Mouse (Mus musculus) forebrain, embryonic 16.5 days (tissue): Measurements from ENCODE around the gene Map1b. TPM values are rescaled to one million over a fixed set of nuclear protein-coding genes. Genes with fewer than 3 reads are reported as not detected.

Experiments used
- ATAC-seq: fragments of 200-750 bp; cut with Nextera tagmentation; 2 replicates; pipeline ENCODE4 v1.8.0; 2017; ENCODE audit warnings: mild to moderate bottlenecking, moderate library complexity
- H3K27ac ChIP-seq: fragments of 300-500 bp; sonication (generic); 2 replicates; pipeline ENCODE4 v1.5.1; 2014; ENCODE audit warnings: low read length, control low read depth
- H3K27me3 ChIP-seq: fragments of 300-500 bp; sonication (generic); replicated peaks from 2 replicates; pipeline ENCODE4 v1.6.1; 2014; ENCODE audit warnings: low read length; ENCODE audit not compliant: control insufficient read depth, insufficient read depth
- H3K36me3 ChIP-seq: fragments of 300-500 bp; sonication (generic); 2 replicates; pipeline ENCODE4 v1.6.1; 2014; ENCODE audit not compliant: control insufficient read depth, insufficient read depth
- H3K4me1 ChIP-seq: fragments of 300-500 bp; sonication (generic); replicated peaks from 2 replicates; pipeline ENCODE4 v1.6.1; 2014; ENCODE audit warnings: low read length; ENCODE audit not compliant: control insufficient read depth, insufficient read depth
- H3K4me2 ChIP-seq: fragments of 300-500 bp; sonication (generic); 2 replicates; pipeline ENCODE4 v1.6.1; 2014; ENCODE audit warnings: mild to moderate bottlenecking, low read length, control low read depth
- H3K4me3 ChIP-seq: fragments of 300-500 bp; sonication (generic); replicated peaks from 2 replicates; pipeline ENCODE4 v1.5.1; 2014; ENCODE audit warnings: mild to moderate bottlenecking, low read length, control low read depth
- H3K9ac ChIP-seq: fragments of 300-500 bp; sonication (generic); replicated peaks from 2 replicates; pipeline ENCODE4 v1.6.1; 2014; ENCODE audit warnings: low read depth, low read length, control low read depth
- H3K9me3 ChIP-seq: fragments of 300-500 bp; sonication (generic); 2 replicates; pipeline ENCODE4 v1.6.1; 2016; ENCODE audit warnings: low read length; ENCODE audit not compliant: control insufficient read depth
- WGBS: fragments of 180-500 bp; shearing (Covaris S2); extraction: QIAGEN DNeasy Blood & Tissue Kit; methylation state at CpG from one replicate; pipeline ENCODE4 v1.1.7; 2014; 5-methylcytosine and 5-hydroxymethylcytosine counted together
- polyA plus RNA-seq: library from polyadenylated mRNA; unstranded; fragments of >200 nt; fragmentation: Nextera tagmentation; extraction: Ambion mirVana; gene quantifications from 2 replicates; pipeline ENCODE4 v1.2.1, GENCODE M21; 2015

Map1b gene
- polyA plus RNA-seq, 1 experiment from 2014 or later, result 2,055 TPM

DNA sequence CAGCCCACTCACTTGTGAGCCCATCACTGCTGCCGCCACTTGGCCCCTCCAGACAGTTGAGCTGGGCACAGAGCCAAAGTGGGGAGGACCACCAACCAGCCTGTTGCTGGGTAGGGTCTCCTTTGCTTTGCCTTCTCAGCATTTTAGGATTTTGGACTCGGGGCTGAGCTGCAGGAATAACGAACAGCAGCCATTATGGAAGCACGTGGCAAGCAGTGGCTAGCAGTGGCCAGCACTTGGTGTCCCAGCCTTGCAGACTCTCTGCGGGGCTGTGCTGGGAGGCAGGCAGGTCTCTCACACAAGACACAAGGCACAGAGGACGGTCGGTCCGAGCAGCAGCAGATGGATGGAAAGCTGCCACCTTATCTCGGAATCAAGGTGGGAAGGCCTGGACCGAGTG lies 31.4 kb downstream of the Map1b start:
- Histone ChIP-seq H3K36me3 (no peaks in the 10 kb centered on the region; the same call in 1 of the 2 replicates), H3K27me3 (no peaks in the 10 kb centered on the region), H3K4me2 (no peak overlapping the region), H3K27ac (no peak overlapping the region), H3K4me3 (no peak overlapping the region), H3K4me1 (peaks cover 39% of the 10 kb centered on the region), H3K9me3 (no peaks in the 10 kb centered on the region), H3K9ac (no peak overlapping the region)
- 44% methylated on average over 10 of the region's 10 CpGs for WGBS
- ATAC-seq, result 0 out of 2 replicates have a peak, but pooled peaks have one; percentile 19

DNA sequence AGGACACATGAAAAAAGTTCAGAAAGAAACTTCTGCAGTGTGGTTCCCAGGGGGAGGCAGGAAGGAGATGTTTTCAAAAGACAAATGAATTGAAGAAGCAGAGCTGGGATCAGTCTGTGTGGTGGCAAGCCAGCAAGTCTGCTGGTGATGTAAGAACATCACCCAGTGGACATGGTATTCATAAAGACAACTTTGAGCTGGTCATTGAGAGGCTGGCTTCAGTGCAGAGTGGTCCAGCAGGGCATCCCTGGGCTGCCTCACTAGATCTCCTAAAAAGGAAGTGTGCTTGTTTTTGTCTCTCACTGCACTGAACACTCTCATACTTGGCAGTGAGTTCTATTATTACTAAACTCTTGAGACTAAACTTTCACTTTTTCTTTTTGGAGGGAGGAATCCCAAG lies 32.9 kb downstream of the Map1b start:
- H3K27me3 ChIP-seq, result no peaks in the 10 kb centered on the region
- H3K9ac ChIP-seq, result no peak overlapping the region
- H3K4me1 ChIP-seq, result peaks cover 39% of the 10 kb centered on the region
- no peak for ATAC-seq
- no peak overlapping the region for H3K4me2 ChIP-seq
- peaks cover 3% of the 10 kb centered on the region for H3K36me3 ChIP-seq
- H3K9me3 ChIP-seq, result no peaks in the 10 kb centered on the region
- no peak overlapping the region for H3K4me3 ChIP-seq
- H3K27ac ChIP-seq, result no peak overlapping the region

DNA sequence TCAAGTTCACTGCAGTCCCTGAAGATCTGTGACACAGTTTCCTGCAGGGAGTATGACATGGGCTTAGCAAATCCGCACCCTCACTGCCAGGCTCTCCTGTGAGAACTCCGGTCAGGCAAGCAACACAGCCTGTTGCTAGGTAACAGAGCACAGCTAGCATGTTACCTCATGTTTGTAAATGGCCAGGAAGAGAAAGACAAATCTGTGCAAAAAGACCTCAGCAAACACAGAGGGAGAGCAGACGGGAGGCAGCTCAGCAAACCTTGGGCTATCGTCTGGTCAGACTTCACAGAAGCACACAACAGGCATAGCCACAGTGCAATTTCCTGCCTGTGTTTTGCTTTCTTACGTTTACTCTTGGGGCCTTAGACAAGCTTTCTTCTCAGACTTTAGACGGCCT lies 40.9 kb downstream of the Map1b start:
- Histone ChIP-seq H3K9ac (no peak overlapping the region), H3K27me3 (no peaks in the 10 kb centered on the region), H3K4me3 (no peak overlapping the region), H3K4me1 (peaks cover 32% of the 10 kb centered on the region), H3K27ac (peak overlapping the region; percentile 29; the same call in 1 of the 2 replicates), H3K36me3 (peaks cover 5% of the 10 kb centered on the region), H3K4me2 (0 out of 2 replicates have a peak overlapping the region, but pooled peaks have one; percentile 5), H3K9me3 (no peaks in the 10 kb centered on the region)
- WGBS, result 3% methylated on average over 6 of the region's 6 CpGs
- peak; percentile 72 for ATAC-seq

DNA sequence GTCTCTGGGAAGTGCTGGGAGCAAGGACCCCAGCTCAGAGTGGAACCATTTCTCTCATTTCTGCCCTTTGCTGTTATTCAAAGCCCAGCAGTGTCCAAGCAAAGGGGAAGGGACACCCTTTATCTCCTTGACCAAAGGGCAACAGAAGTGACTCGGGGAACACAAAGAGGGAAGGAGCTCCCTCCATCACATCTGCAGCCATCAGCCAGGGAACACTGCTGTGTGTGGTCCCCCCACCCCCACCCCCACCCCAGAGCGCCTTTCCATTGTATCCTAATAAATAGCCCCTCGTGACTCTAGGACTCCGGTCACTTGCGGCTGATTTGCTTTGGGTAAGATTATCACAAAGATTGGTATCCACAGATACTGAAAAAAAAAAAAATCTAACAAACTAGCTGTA lies 41.3 kb downstream of the Map1b start:
- Histone ChIP-seq H3K4me1 (peaks cover 37% of the 10 kb centered on the region), H3K27me3 (no peaks in the 10 kb centered on the region), H3K4me2 (no peak overlapping the region), H3K9ac (no peak overlapping the region), H3K9me3 (no peaks in the 10 kb centered on the region), H3K36me3 (peaks cover 5% of the 10 kb centered on the region), H3K27ac (no peak overlapping the region), H3K4me3 (no peak overlapping the region)
- no peak for ATAC-seq
- WGBS, result 3% methylated on average over 5 of the region's 5 CpGs

DNA sequence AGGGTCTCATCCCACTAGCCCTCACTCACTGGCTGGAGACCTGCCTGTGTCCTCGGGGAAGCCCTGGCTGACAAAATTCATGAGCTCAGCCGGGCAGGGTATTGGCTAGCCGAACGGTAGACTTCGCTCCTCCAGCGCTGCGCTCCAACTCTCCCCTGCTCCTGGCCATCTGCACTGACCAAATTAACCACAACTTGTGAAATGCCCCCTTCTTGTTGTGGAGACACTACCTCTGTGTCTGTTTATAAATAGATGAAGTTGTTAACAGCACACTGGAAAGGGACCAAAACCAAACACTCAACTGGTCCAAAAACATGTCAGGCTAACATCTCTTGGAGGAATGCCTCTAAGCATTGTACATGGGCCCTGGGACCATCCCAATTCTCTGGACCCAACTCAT lies 42.2 kb downstream of the Map1b start:
- peaks cover 2% of the 10 kb centered on the region for H3K36me3 ChIP-seq
- H3K27ac ChIP-seq, result no peak overlapping the region; the same call in 1 of the 2 replicates
- H3K27me3 ChIP-seq, result no peaks in the 10 kb centered on the region
- H3K4me2 ChIP-seq, result no peak overlapping the region
- no peak overlapping the region for H3K9ac ChIP-seq
- ATAC-seq, result peak; percentile 61
- no peaks in the 10 kb centered on the region for H3K9me3 ChIP-seq
- peaks cover 38% of the 10 kb centered on the region for H3K4me1 ChIP-seq
- 50% methylated on average over 7 of the region's 7 CpGs for WGBS
- H3K4me3 ChIP-seq, result no peak overlapping the region

DNA sequence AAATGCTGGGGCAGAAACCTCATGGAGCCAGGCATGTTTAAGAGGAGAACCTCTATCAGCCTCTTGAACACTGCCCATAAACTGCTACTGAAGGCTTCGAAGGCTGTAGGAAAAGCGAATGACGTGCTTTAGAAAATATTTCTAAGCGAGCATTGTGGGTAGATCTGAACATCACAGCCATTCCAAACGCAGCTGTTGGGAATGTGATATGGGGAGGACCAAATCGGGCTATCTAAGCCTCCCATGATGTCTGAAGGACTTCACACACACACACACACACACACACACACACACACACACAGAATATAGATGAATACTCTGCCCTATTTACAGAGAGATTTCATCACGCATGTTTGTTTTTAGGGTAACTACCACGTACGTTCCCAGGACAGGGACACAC lies 44.3 kb downstream of the Map1b start:
- Histone ChIP-seq H3K4me3 (no peak overlapping the region), H3K27me3 (no peaks in the 10 kb centered on the region), H3K9ac (no peak overlapping the region), H3K4me2 (no peak overlapping the region), H3K4me1 (peaks cover 49% of the 10 kb centered on the region), H3K27ac (no peak overlapping the region), H3K9me3 (no peaks in the 10 kb centered on the region), H3K36me3 (peaks cover 2% of the 10 kb centered on the region; the same call in 1 of the 2 replicates)
- ATAC-seq, result no peak
- WGBS, result 89% methylated on average over 9 of the region's 9 CpGs

DNA sequence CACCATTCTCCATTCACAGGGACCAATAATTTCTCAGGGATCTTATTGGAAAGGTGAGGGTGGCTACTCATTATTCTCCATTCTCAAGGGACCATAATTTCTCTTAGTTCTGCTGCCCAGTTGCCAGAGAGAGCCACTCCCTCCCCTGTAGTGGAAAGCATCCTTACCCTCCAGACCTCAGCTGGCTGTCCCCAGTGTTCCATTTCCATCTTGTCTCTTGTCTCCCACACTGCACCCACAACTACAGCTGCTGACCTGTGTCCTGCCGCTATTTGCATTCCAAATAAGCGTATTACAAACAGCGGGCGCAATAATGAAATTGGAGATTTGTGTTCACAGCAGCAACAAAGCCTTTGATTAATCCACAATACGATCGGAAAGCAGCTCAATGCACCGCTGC lies 46.3 kb downstream of the Map1b start:
- no peak overlapping the region for H3K4me2 ChIP-seq
- no peak overlapping the region for H3K27ac ChIP-seq
- WGBS, result 36% methylated on average over 7 of the region's 7 CpGs
- no peak overlapping the region for H3K9ac ChIP-seq
- no peak for ATAC-seq
- H3K9me3 ChIP-seq, result no peaks in the 10 kb centered on the region
- H3K4me3 ChIP-seq, result no peak overlapping the region
- peaks cover 2% of the 10 kb centered on the region; the same call in 1 of the 2 replicates for H3K36me3 ChIP-seq
- no peaks in the 10 kb centered on the region for H3K27me3 ChIP-seq
- H3K4me1 ChIP-seq, result peaks cover 38% of the 10 kb centered on the region

DNA sequence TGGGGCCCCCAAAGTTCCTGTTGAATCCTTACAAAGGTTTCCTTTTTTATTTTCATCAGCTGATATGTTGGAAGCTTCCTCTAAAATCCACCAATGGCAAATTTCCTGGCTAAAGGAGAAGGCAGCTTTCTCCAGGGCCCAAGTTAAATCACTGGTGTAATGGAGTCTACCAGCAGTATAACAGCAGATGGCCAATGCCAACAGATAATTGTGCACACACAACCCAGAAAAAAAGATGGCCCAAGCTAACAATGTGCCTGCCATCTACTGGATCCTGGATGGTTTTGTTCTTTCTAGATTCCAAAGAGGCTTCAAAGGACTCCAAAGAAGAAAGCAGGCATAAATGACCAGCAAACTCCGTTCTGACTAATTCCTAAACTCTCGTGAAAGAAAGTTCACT lies 48.1 kb downstream of the Map1b start:
- no peak overlapping the region for H3K9ac ChIP-seq
- no peak overlapping the region for H3K4me3 ChIP-seq
- no peaks in the 10 kb centered on the region for H3K27me3 ChIP-seq
- ATAC-seq, result no peak
- H3K4me2 ChIP-seq, result no peak overlapping the region
- WGBS, result 50% methylated on average over 2 of the region's 2 CpGs
- no peaks in the 10 kb centered on the region for H3K9me3 ChIP-seq
- H3K27ac ChIP-seq, result no peak overlapping the region
- H3K36me3 ChIP-seq, result peaks cover 2% of the 10 kb centered on the region; the same call in 1 of the 2 replicates
- H3K4me1 ChIP-seq, result peaks cover 29% of the 10 kb centered on the region

DNA sequence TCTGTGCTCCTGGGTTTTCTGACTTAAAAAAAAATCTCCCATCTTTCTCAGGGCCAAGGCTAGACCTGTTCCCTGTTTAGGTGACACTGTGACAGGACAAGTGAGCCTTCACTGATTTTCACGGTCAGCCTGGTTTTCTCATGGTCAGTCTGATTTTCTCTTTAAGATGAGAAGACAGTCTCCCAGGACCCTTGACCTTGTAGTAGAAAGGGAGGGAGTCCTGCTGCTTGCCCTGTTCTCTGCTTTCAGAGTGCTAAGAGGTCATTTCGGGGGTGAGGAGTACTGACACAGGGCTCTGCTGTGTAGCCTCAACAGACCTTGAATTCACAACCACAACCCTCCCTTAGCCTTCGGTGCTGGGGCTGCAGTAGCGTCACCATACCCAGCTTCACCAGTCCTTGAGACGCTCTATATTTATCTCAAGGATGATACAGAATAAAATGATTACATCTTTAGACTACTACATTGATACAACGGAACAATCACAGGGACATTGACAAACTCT lies 49.5 kb downstream of the Map1b start:
- Histone ChIP-seq H3K27me3 (no peaks in the 10 kb centered on the region), H3K36me3 (peaks cover 6% of the 10 kb centered on the region), H3K4me3 (no peak overlapping the region), H3K4me2 (no peak overlapping the region), H3K27ac (no peak overlapping the region), H3K4me1 (peaks cover 29% of the 10 kb centered on the region), H3K9ac (no peak overlapping the region), H3K9me3 (no peaks in the 10 kb centered on the region)
- ATAC-seq, result no peak
- WGBS, result 80% methylated on average over 6 of the region's 6 CpGs

DNA sequence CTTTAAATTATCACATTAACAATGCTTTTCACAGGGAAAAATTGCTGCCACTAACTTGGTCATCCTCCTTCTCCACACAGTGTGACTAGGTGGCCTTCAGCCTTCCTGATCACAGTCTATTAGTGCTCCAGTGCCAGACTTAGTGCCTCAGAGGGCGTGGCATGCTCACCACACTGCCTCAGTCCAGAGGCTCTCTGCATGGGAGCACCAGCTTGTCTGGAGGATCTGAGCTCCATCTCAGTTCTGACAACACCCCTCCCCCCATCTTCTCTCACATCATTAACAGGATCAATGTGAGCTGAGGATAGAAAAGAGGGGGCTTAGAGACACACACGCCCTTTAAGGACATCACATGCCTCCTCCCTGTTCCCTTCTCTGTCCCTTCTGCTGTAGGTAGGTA lies 50.3 kb downstream of the Map1b start:
- no peak overlapping the region for H3K4me3 ChIP-seq
- no peaks in the 10 kb centered on the region for H3K9me3 ChIP-seq
- H3K9ac ChIP-seq, result no peak overlapping the region
- peaks cover 10% of the 10 kb centered on the region for H3K36me3 ChIP-seq
- no peaks in the 10 kb centered on the region for H3K27me3 ChIP-seq
- H3K4me2 ChIP-seq, result no peak overlapping the region
- peaks cover 29% of the 10 kb centered on the region for H3K4me1 ChIP-seq
- no peak overlapping the region for H3K27ac ChIP-seq
- 65% methylated on average over 2 of the region's 2 CpGs for WGBS
- ATAC-seq, result no peak
